Mouse (Mus musculus) neural tube, embryonic 10.5 days (tissue): ENCODE measurements around the gene Kcnn3.

Experiments
- DNase-seq: peaks from one replicate; pipeline ENCODE4 v3.0.0-alpha.2; 2017; ENCODE audit warnings: low spot score; ENCODE audit errors: extremely low spot score

Kcnn3 gene

DNA sequence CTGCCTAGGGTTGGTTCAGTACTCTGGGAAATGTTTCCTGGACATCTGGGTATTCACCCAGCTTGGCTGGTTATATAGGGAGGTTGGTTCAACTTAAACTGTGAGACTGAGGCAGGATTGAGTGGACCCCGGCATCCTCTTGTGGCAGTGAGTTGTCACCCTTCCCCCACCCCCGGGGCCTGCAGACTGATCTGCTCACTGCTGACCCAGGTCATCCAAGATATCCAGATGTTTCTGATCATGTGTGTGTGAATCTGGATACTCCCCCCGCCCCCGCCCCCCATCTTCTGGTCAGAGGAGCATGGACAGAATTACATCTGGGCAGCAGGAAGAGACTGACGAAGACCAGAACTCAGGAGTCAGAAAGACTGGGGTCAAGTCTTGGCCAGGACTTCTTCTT, 45.4 kb downstream of the Kcnn3 start:
- no peak for DNase-seq

DNA sequence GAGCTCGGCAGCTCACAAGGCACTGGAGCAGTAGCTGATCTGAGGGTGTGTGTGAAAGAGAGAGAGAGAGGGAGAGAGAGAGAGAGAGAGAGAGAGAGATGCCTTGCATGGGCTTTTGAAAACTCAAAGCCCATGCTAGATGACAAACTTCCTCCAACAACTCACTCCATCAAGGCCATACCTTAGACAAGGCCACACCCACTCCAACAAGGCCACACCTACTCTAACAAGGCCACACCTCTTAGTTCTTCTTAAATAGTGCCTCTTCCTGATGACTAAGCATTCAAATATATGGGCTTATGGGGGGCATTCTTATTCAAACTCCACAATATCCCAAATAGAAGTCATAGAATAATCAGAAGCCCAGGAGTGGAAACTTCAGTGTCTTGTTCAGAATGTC, 49.1 kb downstream of the Kcnn3 start:
- DNase-seq: no peak

DNA sequence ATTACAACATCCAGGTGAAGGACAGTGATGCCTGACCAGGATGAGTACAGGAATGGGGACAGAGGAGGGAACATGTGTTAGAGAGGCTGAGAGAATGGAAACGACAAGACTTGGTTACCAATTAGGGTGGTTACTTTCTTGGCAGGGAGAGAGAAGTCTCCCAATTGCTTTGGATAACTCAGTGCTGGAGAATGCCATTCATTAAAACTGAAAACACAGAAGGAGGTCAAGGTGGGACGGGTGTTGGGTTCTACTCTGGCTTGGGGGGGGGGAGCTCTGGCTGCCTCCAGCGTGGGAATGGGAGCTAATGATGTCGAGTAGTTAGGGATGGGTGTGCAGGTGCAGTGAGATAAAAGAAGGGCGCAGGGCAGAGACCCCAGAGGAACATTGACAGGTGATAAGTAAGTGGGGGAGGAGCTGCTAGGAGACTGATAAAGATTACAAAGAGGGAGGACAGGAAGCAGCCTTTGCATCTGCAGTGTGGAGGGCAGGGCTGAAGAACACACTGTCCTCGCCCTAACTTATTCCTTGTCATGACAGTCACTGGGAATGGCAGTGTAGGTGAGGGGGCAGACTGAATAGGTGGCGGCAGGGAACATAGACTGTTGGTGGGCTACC, 49.9 kb downstream of the Kcnn3 start:
- no peak for DNase-seq

DNA sequence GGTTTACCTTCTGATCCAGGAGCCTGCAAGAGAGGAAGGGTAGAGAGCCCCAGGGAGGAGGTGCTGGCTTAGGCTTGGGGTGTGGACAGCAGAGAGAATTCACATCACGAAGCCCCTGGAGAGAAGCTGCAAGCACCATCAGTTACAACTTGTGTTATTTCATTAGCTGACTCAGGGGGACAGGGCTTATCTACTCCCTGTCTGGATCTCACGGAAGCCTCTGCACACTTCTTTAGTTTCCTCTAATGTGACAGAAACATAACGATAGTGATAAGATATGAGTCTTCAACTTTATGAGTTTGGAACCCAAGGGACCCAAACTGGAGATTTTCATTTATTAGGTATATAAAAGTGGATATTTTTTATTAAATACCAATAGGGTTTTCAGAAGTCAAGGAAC, 50.4 kb downstream of the Kcnn3 start:
- DNase-seq: no peak

DNA sequence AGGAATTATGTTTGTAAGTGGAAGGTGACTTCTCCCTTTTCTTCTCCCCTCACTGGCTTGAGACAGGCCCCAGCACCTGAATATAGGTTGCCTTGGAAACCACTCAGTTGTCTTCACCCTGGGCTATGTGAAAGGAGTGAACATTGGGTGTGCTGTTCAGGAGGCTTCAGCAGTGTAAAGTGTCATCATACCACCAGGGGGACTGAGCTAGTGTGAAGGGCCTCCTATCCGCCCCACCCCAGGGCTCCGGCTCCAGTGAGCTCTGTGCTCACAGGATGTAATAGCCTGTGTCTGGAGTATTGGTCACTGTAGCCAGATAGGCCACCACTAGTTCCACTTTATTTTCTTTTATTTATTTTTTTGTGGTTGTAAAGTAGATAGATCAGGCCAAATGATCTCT, 54.3 kb downstream of the Kcnn3 start:
- no peak for DNase-seq

DNA sequence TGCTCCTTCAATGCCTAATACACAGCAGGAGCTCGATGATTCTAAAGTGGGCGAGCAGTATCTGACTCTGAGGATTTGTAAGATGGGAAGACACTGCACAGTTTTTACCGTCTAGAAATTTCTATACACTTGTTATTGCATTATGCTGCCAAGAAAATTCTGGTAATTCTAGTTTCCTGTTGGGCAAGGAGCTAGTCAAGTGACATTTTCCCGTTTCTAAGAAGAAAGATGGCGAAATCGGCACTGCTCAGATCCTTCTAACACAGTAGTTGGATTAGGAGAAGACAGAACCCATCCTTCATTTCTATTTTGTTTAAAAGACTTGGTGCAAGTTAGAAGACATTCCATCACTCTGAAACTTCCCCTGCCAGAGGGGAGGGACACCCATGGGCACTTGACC, 56.4 kb downstream of the Kcnn3 start:
- no peak for DNase-seq

DNA sequence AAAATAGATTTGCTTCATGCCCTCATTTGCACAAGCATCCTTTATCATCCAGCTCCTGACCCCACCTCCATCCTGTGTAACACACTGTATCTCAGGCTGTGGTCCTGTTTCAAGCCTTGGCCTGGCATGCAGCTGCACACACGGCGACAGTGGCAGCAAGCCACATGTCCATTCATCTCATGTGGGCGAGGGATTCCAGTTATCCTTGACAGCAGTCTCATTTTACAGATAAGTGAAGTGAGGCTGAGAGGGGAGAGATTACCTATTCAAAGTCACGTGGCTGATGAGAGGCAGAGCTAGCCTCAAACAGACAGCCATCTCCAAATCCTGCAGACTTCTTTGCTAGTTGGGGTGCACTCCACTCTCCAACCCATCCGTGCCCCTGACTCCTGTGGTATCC, 57.2 kb downstream of the Kcnn3 start:
- no peak for DNase-seq

DNA sequence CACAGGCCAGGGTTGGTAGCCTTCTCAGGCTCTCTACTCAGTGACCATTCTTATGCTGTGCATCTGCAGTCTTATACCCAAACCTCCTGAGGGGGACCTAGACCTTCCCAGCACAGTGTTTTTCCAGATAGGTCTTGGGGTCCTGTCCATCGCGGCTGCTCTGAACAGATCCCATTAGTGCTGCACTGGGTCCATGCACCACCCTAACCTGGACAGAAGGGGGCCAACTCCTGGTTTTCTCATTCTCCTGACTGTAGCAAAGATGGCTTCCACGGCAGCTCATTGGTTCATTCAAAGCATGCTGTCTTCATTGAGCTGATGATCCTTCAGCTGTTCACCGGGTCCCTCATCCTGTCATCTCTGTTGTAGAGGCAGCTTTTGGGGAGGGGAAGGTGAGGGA, 58.1 kb downstream of the Kcnn3 start:
- DNase-seq: no peak

DNA sequence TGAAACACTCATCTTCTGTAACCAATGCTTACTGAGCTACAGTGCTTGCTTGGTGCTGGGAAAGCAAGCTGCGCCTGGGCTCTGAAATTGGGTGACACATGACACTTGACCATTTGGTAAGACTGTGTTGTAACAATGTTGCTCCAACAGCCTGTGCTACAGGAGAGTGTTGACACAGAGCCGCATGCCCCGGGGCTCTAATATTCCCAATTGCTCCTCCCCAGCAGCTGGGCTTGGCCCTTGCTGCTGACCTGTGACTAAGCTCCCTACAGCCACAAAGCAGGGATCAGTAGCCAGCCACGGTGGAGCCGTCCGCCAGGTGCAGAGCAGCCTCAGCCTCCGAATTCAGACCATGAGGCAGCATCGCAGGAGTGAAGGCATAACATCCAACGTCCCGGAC, 58.8 kb downstream of the Kcnn3 start:
- DNase-seq: peak; percentile 24

DNA sequence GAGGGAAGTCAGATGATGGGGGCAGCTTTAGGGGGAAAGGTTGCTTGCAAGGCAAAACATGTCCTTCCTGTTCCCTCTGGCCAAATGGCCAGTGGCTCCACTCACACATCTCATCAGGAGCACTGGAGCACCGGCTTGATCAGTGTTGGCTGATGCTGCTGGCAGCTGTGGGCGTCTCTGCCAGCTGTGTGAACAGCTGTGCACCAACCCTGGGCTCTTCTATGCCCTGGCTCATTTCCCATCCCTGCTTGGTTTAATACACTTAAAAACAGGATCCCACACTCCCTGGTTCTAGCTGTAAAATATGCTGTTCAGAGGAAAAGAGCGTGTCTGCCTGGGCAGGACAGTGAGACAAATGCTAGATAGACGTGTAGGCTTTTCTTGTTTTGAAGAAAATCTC, 64.3 kb downstream of the Kcnn3 start:
- DNase-seq: no peak

DNA sequence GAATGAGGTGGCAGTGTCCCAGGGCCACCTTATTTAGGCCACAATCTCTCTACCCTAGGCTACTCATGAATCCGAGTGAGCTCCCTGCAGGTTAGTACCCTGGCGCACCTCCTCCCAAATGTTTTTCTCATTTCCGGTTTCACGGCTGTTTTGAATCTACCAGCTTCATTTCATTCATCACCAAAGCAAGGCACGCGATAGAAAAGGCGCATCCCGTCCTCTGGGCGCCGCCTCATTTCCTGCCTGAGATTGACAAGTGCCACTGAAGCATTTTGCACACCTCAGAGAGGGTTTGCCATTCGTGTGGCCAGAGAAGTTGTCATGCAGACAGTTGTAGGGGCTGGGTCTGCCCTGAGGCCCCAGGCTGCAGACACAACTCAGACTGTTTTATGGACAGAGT, 68.5 kb downstream of the Kcnn3 start:
- no peak for DNase-seq

DNA sequence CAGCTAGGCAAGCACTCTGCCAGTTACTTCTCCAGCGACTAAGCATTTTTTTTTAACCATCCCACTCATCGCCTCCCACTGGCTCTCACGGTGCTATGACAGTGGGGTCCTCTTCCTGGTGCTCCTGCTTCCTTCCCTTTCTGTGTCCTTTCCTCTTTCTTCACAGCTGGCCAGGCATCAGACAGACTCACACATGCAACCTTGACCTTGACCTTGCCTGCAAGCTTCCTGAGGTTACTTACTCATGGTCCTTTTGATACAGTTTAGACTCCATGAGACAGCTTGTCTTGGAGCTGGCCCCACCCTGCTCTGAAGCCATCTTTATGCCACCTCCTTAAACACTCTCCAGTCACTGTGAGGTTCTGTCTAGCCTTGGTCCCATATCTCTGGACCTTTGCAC, 69.4 kb downstream of the Kcnn3 start:
- no peak for DNase-seq

DNA sequence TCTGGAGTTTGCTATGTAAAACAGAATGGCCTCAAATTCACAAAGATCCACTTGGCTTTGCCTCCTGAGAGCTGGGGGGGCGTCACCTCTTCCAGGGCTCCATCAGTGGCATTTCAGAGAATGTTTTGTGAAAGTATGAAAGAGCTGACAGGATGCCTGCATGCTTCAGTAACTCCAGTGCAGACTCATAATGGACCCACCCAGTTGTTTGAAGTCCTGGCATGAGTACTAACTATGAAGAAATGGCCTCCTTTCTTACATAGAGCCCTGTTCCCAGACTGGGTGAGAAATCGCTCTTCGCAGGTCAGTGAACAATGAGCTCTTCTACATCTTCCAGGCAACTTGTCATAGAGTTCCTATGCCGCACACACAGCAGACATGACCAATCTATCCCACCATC, 70.4 kb downstream of the Kcnn3 start:
- DNase-seq: no peak

DNA sequence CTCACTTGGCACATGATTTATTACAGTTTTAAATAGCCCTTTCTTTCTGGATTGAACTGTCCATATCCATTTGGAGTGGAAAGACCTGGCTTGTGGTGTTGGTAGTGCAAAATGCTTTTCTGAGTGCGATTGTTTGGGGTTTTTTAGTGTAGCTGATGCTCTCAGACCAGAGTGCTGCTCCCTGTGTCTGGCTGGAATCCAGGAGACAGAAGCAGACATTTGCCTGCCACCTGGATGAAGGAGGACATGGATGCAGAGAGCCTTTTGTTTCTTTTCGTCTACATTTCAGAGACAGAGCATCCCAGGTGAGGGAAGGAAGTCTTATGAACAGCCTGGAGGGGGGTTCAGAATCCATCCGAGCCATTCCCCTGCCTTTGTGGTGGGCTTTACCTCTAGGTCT, 71.5 kb downstream of the Kcnn3 start:
- no peak for DNase-seq

DNA sequence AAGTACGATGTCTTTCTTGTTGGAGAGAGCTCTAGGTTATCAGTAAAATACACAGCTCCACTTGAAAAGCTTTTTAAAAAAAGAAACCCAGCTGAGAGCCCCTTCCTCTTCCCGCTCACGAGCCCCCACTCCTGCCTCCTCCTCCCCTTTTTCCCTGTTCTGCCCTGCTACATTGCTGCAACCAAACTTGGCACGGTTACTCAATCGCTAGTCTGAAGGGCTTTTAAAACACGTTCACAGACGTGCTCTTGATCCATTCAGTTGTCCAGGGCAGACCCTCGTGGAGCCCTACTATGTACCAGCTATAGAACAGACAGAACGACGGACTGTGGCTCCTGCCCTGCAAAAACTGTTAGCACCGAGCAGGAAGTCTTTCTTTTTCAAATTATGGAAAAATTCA, 72.8 kb downstream of the Kcnn3 start:
- no peak for DNase-seq

DNA sequence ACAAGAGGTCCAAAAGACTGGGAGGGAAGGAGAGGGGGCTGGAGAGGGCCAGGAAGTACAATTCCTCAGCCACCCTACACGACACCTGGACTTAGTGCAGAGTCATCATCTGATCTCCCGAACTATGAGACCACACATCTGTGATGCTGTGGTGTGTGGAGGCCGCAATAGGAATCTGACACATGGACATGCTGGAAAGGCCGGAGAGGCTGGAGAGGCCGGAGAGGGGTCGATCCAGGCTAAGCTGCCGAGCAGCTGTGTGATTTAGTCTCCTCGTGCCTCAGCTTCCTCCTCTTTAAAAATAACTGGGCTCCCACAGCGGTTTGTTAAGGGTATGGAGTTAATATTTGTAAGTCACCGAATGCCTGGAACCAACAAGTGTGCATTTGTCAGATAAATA, 73.6 kb downstream of the Kcnn3 start:
- no peak for DNase-seq

DNA sequence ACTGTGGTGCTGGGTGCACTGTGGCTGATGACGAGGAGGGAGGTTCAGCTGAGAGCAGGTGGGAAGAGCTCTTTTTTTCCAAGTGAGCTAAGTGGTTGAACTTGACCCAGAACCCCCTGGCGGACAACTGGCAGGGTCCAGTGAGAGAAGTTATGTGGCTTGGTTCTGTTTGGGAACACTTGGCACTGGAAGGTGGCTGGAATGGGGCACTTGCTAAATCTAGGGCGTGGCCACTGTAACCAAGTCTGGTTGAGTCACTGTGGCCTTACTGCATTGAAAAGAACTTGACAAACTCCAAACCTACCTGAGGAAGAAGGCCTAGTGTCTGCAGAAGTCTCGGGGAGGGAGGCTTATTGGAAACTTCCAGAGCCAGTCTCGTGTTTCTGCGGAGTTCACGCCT, 78.4 kb downstream of the Kcnn3 start:
- no peak for DNase-seq

DNA sequence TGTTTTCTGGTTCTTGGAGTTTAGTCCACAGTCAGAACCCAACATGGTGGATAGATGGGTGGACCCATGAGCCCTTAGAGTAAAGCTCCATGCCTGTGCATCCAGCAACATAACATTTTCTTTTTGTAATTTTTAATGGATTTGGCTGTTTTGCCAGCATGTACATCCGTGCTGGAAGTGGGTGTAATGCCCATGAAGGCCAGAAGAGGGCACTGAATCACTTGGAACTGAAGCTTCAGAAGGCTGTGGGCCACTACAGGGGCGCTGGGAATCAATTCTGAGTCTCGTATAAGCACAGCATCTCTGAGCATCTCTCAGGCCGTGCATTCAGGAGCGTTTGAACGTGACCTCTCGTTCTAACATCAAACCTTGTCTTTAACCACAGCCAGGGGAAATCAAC, 79.0 kb downstream of the Kcnn3 start:
- no peak for DNase-seq

DNA sequence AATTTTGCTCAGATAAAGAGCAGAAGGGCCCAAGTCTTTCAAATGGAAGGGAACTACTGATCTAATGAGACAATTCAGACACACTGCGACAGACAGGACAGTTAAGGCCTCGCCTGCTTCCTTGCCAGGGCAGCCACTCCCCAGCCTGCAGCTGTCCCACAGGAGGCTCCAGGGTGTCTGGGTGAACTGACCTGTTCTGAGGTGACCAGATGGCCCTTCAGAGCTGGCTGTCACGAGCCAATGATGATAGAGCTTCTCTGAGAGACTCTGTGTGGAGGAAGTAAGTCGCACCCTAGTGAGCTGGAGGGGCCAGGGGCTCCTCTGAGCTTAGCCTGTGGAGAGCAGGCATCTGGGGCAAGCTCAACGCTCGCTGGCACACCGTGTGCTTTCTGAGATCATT, 81.1 kb downstream of the Kcnn3 start:
- DNase-seq: no peak

DNA sequence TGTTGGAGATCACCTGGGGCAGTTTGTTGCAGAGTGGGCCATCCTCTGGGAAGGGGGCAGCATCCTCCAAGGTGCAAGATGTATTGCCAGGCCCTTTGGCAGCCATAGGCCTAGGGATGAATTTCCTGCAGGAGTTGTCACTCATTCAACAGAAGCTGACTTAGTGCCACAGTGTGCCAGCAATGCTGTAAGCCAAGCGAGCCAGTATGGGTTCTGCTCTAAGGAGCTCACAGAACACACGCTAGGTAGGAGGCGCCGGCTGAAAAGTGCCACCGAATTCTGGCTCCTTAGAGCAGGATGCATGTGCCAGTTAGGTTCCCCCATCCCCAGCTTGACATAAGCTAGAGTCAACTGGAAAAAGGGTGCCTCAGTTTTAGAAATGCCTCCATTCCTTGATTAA, 83.3 kb downstream of the Kcnn3 start:
- DNase-seq: no peak

DNA sequence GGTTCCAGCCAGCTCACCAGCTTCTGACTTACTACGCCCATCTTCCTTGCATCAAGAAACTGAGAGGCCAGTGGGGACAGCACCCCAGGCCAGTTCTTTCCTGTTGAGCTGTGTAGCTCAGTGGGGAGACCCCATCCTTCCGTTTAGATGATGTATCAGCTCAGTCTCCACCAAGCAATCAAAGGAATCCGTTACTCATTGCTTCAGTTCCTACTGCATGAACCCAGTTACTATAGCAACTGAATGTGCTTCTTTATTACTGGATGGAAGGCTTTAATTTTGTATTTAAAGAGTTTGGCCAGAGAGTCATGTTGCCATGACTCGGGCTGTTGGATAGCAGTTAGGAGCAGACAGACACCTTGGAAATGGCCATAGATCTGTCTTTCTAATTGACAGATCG, 85.3 kb downstream of the Kcnn3 start:
- no peak for DNase-seq

DNA sequence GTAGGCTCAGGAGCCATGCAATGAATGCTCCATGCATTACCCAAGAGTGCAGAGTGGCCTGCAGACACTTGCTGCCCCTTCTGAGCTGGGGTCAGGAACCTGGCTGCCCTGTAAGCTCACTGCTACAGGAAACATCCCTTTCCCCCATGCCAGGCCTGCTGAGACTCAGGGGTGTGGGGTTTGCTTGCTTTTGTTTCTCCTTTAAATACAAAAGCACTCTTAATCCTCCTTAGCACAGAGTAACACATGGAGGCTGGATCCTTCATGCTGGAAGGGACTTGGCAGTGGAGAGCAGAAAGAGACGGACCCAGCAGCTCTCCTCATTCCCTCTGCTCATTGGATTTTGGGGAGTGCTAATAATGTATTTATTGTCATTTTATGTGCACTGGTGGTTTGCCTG, 87.4 kb downstream of the Kcnn3 start:
- DNase-seq: no peak

DNA sequence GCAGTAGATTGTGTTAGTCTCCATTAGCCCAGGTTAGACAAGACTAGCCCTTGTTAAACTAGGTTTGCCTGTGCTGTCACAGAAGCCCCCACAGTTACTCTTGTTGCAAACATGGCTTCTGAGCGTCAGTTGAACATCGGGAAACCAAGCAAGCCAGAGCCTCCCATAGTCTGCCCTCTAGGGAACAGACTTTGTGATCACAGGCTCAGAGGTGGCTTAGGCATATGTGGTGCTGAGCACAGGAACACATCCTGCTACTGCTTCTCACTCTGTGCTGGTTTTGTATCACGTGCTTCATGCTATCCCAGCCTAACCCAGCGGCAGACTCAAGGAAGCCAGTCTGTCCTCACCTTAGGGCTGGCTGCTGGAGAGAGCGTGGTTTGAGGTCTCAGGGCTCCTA, 92.1 kb downstream of the Kcnn3 start:
- DNase-seq: no peak
